Mouse (Mus musculus): ENCODE data around the gene H2-Eb1. TPM values are rescaled to one million over a fixed set of nuclear protein-coding genes. Genes with fewer than 3 reads are reported as not detected.

The H2-Eb1 gene
- total RNA-seq, 4 experiments from 2014 or later, result 2.7 to 26.0 (median 9.3) TPM

Other genes with a start within 250 kb of the H2-Eb1 start
- gene H2-Oa, start 213.5 kb upstream of the H2-Eb1 start, total RNA-seq (2022), result 1 to 10 TPM in 2 of 4 experiments, under 1 TPM in 1, not detected in 1; 0.44 to 2.2 (median 1.7) TPM
- 10 to 100 TPM; 20.7 to 35.3 (median 30.7) TPM for gene H2-DMa, start 186.3 kb upstream of the H2-Eb1 start, total RNA-seq (2022)
- gene Brd2, start 183.2 kb upstream of the H2-Eb1 start, total RNA-seq (2022), result 100 to 1,000 TPM; 181 to 210 (median 190) TPM
- gene H2-DMb2, start 162.6 kb upstream of the H2-Eb1 start, total RNA-seq (2022), result 1 to 10 TPM in 3 of 4 experiments, under 1 TPM in 1; 0.84 to 3.5 (median 2.0) TPM
- 1 to 10 TPM; 2.2 to 7.1 (median 3.5) TPM for gene H2-DMb1, start 152.8 kb upstream of the H2-Eb1 start, total RNA-seq (2022)
- 1 to 10 TPM; 3.0 to 8.6 (median 4.6) TPM for gene Tap1, start 118.3 kb upstream of the H2-Eb1 start, total RNA-seq (2022)
- 1 to 10 TPM; 2.6 to 3.2 (median 3.0) TPM for gene Psmb9, start 118.1 kb upstream of the H2-Eb1 start, total RNA-seq (2022)
- gene Psmb8, start 108.1 kb upstream of the H2-Eb1 start, total RNA-seq (2022), result 10 to 100 TPM in 1 of 4 experiments, 1 to 10 TPM in 3; 4.0 to 12.1 (median 7.1) TPM
- 10 to 100 TPM; 10.2 to 18.0 (median 16.3) TPM for gene Tap2, start 102.3 kb upstream of the H2-Eb1 start, total RNA-seq (2022)
- 1 to 10 TPM in 2 of 4 experiments, under 1 TPM in 2; 0.54 to 1.3 (median 0.90) TPM for gene H2-Ob, start 67.0 kb upstream of the H2-Eb1 start, total RNA-seq (2022)
- 10 to 100 TPM in 2 of 4 experiments, 1 to 10 TPM in 2; 2.4 to 30.3 (median 11.7) TPM for gene H2-Ab1, start 48.2 kb upstream of the H2-Eb1 start, total RNA-seq (2022)
- 10 to 100 TPM in 2 of 4 experiments, 1 to 10 TPM in 2; 3.4 to 37.3 (median 13.3) TPM for gene H2-Aa, start 18.0 kb upstream of the H2-Eb1 start, total RNA-seq (2022)
- not detected for gene H2-Eb2, start 19.8 kb downstream of the H2-Eb1 start, total RNA-seq (2022)
- gene Btnl2, start 49.0 kb downstream of the H2-Eb1 start, total RNA-seq (2022), result under 1 TPM; 0.49 to 0.82 (median 0.63) TPM
- gene Btnl1, start 71.3 kb downstream of the H2-Eb1 start, total RNA-seq (2022), result not detected
- gene BC051142, start 93.0 kb downstream of the H2-Eb1 start, total RNA-seq (2022), result 1 to 10 TPM; 3.3 to 5.1 (median 4.3) TPM
- not detected for gene Btnl4, start 171.5 kb downstream of the H2-Eb1 start, total RNA-seq (2022)
- not detected for gene Btnl6, start 211.5 kb downstream of the H2-Eb1 start, total RNA-seq (2022)

Measured in left cerebral cortex, adult 8-10 months (tissue).